Mouse (Mus musculus) CD8-positive naive resting alpha-beta T cell, adult 2 months (primary cell): ENCODE results near the gene Zranb3.
"Not testable (repeated sequence)": the region's sequence is repeated elsewhere in the genome, so short reads cannot be mapped to it uniquely, and the experiment has no call there.

Experiments used
- DNase-seq, 2 experiments: peaks; one replicate each; pipeline ENCODE4 v3.0.0; 2022; ENCODE audit warnings: low read depth in 2 of 2, low spot score in 2 of 2

The Zranb3 gene

DNA sequence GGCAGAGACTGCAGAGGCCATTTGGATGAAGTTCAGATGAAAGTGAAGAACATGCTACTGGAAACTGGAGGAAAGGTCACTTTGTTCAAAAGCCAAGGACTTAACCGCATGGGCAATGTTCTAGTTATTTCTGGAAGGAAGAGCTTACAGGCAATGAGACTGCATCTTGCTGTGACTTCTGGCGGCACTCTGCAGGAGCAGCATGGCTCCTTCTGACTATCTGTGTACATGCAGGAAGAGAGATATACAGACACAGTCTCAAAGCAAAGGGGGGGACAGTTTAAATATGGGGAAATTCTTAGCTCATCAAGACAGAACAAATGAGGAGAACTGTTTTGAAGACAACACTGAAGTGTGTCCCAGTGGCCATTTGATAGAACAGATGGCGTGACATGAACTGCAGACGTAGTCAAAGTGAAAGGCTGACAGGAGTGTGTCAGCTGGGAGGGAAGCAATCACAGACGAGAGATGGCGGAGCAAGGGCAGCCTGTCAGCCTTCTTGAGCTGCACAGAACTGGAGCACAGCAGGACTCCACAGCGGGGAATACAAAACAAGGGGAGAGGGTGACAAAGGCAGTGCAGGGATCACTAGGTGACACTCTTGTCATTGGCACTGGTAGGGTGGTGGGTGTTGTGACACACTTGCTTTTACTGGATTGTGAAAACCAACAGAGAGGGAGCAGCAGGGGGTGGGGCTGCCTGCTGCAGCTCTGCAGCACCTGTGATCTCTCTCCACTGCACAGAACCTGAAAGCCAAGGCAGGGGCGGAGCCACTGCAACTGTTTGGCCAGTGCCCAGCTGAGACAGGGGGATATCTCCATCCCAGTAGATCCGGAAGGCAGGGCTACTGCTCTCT is 112.7 kb downstream of the Zranb3 start:
- no peak for DNase-seq

DNA sequence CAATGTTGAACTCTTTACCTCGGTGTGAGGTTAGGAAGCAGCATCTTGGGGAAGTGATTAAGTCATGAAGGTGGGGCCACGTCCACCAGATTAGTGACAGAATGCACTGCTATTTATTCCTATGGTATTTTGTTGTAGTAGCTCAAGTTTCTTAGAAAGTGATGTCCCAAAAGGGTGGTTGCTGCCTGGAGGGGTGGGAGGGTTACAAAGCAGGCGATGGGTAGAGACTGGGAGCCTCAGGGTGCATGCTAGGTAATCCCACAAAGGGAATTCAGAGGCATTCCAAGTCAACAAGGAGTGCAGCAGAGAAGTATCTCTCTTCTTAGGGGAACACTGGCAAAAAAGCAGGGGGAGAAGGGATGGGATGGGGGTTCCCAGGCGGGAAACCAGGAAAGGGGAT is 113.5 kb downstream of the Zranb3 start:
- no peak for DNase-seq

DNA sequence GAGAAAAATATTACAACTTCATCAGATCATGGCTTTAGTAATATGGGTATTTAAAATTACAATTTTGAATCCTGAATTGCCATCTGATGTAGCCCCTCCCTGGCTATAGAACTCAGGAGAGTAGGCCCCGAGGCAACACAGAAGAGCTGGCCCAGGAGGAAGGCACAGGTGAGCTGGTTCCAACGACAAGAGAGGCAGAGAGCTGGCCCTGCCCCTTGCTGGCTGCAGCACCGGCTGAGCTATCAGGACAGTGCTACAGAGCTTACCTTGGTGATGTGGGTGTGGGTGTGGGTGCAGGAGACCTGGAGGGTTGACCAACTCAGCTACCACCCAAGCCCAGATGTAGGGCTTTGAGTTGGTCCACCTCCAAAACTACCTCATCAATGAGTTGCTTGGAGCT is 114.6 kb downstream of the Zranb3 start:
- no peak for DNase-seq

DNA sequence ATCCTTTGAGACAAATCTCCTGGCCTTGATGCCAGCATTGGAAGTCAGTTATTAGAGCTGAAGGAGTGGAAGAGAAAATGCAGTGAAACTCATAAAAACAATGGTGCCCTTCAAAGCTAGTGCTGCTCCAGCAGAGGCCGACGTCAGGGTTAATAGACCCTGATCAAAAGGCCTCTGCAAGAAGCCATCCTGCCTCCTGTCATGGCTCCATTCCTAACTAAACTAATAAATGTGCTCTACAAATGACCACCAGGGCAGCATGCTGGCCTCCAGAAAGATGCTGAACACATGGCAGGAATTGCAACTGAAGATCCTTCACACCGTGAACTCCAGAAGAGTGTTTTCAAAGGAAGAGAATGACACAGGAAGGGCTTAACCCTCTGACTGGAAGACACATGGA is 117.5 kb downstream of the Zranb3 start:
- no peak for DNase-seq

DNA sequence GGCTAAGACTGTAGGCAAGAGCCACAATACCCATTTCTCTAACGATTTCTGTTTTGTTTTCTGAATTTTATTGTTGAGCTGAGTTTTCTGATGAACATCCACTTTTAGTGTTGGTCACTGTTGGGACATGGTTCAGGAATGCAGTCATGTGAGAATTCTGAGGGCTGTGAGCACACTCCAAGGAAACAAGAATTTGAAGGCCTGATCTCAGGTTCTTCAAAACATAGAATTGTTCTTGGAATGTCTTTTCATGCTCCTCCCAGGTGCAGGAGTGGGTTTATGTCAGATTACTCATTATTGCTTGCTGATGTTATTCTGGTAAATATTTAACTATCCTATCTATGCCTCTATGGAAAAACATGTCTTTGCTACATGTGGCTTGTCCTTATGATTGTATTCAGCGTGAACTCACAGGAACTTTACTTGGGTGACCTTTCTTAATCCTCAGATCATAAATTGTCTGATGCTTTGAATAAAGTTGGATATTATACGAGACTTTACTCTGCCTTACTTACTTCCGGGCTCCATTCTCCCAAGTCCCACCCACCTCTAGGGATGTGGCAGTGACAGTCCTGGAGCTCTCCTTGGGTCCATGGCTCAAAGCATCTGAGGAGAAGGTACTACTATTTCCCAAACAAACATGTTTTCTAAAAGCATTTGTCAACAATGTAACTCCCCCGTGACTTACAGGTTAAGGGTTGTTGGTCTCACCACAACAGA is 119.4 kb downstream of the Zranb3 start:
- no peak for DNase-seq

- DNase-seq = peak in 1 of 2 experiments; percentile 27
Measured at GRCm38 (mm10) chr1:127982268-127982667, 120.6 kb downstream of the Zranb3 start.

GRCm38 (mm10) chr1:127980911-127981559 is 121.8 kb downstream of the Zranb3 start:
- DNase-seq = no peak

- peak in 1 of 2 experiments; percentile 8 for DNase-seq
Measured at GRCm38 (mm10) chr1:127978125-127978524, 124.7 kb downstream of the Zranb3 start.

DNA sequence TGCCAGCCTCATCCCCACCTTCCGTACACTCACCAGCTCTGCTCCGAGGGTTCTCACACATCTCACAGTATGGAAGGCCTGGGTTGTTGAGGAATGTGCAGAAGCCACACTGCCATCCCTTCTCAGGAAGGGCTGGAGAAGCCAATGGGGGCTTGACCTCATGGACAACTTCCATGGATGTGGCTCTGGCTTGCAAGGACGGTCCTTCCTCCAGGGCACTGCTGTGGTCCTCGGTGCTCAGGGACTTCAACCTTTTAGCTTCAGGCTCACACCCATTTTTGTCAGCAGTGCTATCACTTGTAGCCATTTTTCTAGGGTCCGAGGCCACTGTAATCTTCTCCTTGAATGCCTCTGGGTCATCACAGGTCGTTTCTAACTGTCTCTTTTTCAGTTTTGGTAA is 126.7 kb downstream of the Zranb3 start:
- no peak for DNase-seq

GRCm38 (mm10) chr1:127975676-127976075 is 127.2 kb downstream of the Zranb3 start:
- no peak for DNase-seq

DNA sequence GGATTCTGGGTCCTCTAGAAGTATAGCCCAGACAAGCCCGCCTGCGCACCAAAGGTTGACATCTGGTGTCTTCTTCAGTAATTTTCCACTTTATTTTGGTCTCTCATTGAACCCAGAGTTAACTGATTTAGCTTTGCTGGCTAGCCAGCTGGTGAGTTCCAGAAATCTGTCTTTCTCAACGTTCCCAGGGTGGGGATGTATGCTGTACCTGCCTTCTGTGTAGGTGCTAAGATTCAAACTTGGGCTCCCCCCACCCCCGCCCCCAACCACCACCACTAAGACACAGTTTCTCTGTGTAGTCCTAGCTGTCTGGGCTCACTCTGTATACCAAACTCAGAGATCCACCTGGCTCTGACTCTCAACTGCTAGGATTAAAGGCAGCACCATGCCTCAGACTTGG is 128.8 kb downstream of the Zranb3 start:
- DNase-seq = no peak

GRCm38 (mm10) chr1:127970870-127971269 is 132.0 kb downstream of the Zranb3 start:
- no peak for DNase-seq

DNA sequence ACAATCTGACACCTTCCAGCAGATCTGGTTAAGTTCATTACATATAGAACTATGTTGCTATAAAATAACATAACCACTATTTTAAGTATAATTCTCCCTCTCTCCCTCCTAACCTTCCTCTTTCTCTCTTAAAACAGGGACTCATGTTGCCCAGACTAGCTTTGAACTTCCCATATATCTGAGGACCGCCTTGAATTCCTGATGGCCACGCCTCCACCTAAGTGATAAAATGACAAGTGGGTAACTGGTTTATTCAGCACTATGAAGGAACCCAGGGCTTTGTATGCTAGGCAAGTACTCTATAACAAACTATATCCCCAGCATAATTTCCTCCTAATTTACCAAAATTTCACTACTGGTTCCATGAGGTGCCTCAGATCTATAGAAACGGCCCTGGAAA is 139.5 kb downstream of the Zranb3 start:
- DNase-seq = no peak

DNA sequence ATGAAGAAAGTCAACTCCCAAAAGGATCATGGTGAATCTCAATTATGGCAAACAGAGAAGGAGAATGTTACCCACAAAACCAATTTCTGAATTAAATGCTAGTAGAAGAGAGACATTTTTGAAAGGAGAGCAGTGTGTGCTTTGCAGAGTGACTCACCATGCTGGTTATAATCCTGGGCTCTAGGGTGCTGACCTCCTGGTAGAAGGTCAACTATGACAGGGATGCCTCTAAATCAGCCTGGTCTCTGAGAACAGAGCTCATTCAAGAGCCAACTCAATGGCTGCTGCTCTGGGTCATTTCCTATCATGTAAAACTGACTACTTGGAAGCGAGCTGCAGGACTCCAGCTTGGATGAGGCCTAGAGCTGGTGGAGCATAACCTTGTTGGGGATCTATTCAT is 141.7 kb downstream of the Zranb3 start:
- DNase-seq = no peak

GRCm38 (mm10) chr1:127959312-127959718 is 143.5 kb downstream of the Zranb3 start:
- no peak for DNase-seq

DNA sequence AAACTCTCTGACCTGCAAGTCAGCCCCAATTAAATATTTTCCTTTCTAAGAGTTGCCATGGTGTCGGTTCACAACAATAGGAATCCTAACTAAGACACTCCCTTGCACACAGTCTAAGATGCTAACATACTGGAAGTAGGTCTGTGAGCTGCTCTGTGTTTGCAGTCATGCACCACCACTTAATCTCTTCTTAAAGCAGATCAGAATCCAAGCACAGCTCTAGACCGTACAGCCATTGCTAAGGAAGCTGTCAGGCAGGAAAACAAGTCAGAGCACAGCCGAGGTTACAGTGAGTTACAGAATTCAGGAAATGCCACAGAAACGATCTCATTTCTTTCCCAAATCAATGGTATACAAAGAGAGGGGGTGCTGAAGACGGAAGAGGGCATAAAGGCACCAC is 144.0 kb downstream of the Zranb3 start:
- no peak for DNase-seq

GRCm38 (mm10) chr1:127956524-127956923 is 146.3 kb downstream of the Zranb3 start:
- no peak for DNase-seq

GRCm38 (mm10) chr1:127954800-127955199 is 148.0 kb downstream of the Zranb3 start:
- DNase-seq = no peak

- not testable (repeated sequence) for DNase-seq
Measured at GRCm38 (mm10) chr1:127954198-127954597, 148.6 kb downstream of the Zranb3 start.

DNA sequence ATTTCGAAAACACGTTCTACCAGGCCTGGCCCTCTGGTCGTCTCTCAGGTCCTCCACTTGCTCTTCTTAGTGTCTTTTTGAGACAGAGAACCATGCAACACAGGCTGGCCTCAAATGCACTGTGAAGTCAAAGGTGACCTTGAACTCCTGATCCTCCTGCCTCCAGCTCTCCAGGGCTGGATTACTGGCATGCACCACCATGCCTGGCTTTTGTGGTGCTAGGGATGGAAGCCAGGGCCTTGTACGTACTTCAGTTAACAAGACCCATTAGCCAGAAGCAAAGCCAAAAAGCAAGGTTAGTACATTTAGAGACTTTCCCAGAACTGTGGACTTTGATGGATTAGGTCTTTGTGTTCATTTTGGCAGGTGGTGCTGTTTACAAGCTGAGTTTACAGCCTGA is 150.6 kb downstream of the Zranb3 start:
- no peak for DNase-seq

DNA sequence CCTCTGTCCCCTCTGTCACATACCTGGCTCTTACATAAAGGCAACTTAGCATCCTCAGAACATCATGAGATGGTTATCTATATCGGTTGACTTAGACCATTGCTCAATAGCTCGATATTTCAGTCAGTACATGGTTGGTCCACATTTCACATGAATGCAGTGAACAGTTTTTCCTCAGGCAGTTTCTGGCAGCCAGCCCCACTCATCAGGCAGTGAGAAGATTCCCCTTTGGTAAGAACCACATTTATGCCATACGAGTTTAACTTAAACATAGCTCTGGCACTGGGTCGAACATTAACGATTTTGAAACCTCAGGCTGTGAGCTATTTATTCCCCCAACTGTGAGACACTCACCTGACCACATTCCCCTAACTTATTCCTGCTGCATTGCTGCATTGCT is 154.1 kb downstream of the Zranb3 start:
- no peak for DNase-seq
